Mouse (Mus musculus) ovary, postnatal 10 days (tissue): ENCODE results near the gene Sowaha.

Experiments used
- DNase-seq: peaks from one replicate; pipeline ENCODE4 v3.0.0; 2022; ENCODE audit warnings: low spot score

Gene Sowaha

DNA sequence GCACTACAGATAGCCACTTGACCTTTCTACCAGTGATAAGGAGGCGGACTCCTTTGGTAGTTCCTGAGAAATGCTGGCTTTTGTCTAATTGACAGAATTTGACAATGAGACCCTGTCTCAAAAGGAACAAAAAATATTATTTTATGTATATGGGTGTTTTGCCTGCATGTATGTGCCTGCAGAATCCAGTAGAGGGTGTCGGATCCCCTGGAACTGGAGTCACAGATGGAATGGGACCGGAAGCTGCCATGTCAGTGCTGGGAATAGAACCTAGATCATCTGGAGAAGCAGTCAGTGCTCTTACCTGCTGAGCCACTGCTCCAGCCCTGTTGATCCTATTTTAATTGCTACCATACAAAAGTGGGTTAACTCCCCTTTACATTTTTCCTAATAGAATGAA, 7.4 kb downstream of the Sowaha start:
- no peak for DNase-seq

- DNase-seq = peak; percentile 82
These were observed 9.9 kb downstream of the Sowaha start, which contains the start of gene Gm9837 for GRCm38 (mm10) chr11:53469968-53470695. Gene Gm9837, minus strand, starts transcription at chr11:53470479.

- DNase-seq = no peak
These were observed 10.6 kb downstream of the Sowaha start for GRCm38 (mm10) chr11:53469294-53469967.

- peak; percentile 63 for DNase-seq
These were observed 13.7 kb downstream of the Sowaha start for GRCm38 (mm10) chr11:53466231-53466971.

DNA sequence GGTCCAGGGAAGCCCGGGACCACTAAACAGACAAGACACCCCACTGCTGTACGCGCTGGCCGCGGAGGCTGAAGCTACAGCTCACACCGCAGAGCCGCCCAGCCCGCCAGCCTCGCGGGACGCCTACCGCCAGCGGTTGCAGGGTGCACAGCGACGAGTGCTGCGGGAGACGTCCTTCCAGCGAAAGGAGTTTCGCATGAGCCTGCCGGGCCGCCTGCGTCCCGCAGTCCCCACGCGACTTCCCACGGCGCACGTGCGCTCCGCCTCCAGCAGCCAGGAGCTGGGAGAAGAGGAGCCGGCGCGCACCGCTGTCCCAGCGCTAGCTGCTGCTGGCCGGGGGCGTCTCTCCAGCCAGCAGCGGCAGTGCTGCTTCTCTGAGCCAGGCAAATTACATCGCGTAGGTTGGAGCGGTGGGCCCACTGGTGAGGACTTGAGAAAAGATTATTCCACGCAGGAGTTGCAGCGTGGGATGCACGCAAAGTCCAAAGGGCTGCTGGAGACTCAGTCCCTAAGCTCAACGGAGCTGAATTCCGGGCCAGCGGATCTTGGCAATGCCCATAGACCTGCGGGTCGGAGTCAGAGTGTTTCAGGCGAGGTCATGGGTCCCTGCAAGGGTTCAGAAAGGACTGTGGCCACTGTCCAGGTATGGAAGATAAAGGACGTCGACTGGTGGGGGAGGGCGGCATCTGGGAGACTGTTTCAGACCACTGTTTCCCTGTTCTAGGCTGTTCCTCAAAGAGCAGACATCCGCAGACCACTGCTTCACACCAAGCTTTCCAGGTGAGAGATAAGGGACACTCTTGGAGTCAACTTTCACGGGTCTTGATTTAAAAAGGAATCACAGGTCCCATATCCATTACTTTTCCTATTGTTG, 16.3 kb downstream of the Sowaha start:
- DNase-seq = no peak

DNA sequence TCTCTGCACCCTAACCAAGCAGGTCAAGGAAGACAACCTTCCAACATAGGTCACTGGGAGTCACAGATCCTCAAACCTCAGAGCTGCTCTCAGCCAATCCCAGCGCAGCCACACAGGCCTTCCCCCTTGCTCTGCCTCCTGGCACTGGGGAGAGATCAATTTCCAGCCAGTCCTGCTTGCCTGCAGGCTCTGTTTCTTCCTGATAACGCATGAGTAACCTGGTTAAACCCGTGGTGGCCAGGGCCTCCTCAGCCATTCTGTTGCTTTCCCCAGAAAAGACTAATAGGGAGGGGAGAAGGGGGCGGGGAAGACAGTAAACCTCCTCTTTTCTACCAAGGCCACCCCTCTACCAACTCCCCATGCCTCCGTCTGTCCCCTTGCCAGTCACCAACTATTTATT, 18.3 kb downstream of the Sowaha start:
- DNase-seq = no peak

DNA sequence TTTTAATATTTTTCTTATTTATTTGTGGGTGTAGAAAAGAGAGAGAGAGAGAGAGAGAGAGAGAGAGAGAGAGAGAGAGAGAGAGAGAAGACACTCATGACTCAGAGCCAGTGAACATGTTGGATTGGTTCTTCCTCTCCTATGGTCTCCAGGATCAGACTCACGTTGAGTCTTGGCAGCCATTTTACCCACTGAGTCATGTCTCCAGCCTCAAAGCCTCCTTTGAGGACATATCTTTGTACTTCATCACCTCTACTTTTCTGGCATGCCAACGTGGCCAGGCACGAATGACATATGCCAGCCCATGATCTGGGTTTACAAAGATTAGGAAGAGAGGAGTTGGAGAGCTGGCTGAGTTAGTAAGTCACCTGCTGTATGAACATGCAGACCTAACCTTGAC, 19.9 kb downstream of the Sowaha start:
- no peak for DNase-seq

DNA sequence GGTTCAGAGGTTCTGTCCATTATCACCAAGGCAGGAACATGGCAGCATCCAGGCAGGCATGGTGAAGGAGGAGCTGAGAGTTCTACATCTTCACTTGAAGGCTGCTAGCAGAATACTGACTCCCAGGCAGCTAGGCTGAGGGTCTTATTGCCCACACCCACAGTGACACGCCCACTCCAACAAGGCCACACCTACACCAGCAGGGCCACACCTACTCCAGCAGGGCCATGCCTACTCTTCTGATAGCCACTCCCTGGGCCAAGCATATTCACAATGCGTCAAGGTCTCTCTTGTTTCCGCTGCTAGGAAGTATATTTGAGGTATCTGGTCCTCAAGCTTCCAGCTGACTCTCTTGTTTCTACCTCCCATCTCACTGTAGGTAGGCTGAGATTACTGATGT, 21.1 kb downstream of the Sowaha start:
- DNase-seq = no peak

- no peak for DNase-seq
These were observed 22.6 kb downstream of the Sowaha start for GRCm38 (mm10) chr11:53457372-53457954.

DNA sequence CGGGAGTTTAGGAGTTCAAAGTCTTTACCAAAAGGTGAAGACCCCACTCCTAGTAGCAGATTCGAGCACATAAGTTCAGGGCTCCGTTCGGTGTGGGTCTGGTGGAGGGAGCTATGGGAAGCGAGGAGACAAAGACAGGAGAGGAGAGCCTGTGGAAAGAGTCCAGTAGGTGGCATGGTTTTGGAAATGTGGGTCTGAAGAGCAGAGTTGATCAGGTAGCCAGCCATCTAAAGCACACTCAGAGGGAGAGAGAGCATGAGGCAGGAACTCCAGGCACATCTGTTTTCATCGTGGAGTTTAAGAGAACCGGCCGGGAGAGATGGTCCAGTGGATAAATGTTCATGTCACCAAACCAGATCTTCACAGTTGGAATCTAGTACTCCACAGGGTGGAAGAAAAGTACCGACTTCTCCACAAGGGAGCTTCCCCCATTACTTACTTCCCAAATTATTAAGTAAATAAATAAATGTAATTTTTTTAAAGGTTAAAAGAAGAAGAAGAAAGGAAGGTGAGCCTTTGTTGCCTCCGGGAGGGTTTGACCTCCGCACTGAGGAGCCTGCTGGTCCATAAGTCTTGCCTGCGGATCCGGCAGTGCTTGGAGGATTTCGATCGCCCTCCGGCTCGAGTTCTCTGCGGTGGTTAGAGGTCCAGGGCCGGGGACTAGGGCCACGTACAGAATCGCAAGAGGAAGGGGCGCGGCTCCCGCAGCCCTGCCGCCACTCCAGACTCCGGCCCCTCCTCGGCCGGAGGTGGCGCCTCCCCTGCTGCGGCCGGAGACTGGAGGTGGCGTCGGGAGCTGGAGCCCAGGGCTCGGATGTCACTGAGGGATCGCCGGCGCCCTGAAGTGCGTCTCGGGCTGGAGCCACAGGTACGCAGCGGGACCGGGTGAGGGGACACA, 23.4 kb downstream of the Sowaha start, which contains the start of the genes Gm10447 and Shroom1:
TSS of gene Gm10447 (minus strand) at position 637 of the 898 bp plus-strand sequence.
TSS of gene Shroom1 (plus strand) at position 732 of the 898 bp plus-strand sequence.
- no peak for DNase-seq

DNA sequence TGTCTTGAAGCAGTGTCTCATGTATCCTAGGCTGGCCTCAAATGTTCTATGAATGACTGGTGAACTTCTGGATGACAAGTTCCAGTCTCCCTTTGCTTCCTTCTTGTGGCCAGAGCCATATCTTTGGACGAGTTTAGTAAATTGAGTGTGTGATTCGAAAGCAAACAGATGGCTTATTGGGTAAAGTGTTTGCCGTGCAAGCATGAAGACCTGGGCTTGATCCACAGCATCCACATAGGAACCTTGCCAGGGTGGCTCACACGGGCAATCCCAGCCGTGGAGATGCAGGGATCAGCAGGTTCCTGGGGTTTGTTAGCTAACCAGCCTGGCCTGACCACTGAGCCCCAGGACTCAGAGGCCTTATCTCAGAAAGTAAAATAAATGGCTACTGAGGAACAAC, 27.0 kb downstream of the Sowaha start:
- no peak for DNase-seq

DNA sequence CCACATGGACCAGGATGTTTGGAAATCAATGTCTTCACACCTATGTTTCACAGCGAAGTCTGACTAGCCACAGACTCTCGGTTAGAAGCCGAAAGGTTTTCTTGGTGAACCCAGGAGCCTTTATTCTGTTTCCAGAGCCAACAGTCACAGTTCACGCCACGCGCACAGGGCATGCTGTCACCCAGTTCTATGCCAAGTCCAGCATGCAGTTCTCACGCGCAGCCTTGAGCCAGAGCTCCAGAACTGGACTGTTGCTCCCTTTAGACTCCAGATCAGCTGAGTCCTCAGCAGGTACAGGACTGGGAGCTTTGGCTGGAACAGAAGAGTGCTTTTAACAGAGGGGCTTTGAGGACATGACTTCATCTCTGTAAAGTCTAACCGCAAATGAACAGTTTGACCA, 27.7 kb downstream of the Sowaha start:
- no peak for DNase-seq

DNA sequence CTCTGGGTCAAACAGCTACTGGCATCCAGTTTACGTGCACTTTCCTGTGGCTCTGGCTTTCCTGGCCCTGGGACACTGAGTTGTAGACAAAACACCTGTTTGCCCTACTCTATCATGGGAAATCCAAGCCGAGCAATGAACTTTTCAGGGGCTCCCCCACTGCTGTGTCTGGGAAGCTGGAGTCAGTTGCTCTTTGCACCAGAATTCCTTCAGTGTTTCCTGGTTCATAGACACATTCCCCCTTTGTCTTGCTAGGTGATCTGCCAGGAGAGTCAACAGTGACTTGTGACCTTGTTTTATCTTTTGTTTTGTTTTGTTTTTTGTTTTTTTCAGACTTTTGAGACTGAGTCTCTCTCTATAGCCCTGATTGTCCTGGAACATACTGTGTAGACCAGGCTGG, 28.7 kb downstream of the Sowaha start:
- no peak for DNase-seq

- DNase-seq = no peak
These were observed 29.9 kb downstream of the Sowaha start for GRCm38 (mm10) chr11:53450070-53450705.

DNA sequence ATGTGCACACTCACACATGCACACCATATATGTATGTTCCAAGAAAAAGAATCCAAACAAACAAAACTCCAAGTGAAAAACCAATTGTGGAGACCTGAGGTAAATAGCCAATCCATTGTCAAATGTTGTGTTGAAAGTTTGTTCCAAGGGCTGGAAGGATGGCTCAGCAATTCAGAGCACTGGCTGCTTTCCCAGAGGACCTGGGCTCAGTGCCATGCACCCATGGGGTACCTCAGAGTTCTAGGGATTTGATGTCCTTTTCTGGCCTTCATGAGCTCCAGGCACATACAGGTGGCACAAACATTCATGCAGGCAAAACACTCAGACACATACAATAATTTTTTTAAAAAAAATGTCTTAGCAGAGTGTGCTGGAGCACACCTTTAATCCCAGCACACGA, 31.5 kb downstream of the Sowaha start:
- DNase-seq = no peak

DNA sequence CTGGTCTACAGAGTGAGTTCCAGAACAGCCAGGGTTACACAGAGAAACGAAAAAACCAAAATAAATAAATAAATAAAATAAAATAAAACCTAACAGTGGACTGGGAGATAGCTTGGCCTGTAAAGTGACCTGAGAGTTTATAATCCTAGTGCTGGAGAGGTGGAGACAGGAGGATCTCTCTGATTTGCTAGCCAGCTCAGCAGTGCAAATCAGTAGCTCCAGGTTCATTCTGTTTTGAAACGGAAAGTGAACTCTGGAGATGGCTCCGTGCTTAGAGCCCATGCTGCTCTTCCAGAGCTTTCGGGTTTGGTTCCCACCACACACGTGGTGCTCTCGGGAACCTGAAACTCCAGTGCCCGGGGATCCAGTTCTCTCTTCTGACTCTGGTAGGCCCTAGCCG, 32.1 kb downstream of the Sowaha start:
- no peak for DNase-seq

DNA sequence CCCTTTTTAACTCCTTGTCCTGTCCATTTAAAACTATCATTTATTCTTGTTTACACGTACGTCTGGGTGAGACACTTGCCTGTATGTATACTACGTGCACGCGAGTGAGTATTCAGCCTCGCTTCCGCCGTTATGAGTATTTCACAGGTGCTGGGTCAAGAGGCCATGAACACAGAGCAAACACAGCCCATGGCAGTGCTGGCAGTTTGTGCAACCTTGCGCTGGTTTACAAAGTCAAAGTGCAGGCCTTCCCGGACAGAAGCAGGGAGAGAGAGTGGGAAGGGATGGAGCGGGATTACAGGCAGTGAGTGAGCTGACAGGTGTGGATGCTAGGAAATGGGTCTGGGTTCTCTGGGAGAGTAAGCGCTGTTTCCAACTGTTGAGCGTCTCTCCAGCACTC, 33.9 kb downstream of the Sowaha start:
- DNase-seq = no peak

GRCm38 (mm10) chr11:53445562-53445961, 34.5 kb downstream of the Sowaha start:
- DNase-seq = no peak

DNA sequence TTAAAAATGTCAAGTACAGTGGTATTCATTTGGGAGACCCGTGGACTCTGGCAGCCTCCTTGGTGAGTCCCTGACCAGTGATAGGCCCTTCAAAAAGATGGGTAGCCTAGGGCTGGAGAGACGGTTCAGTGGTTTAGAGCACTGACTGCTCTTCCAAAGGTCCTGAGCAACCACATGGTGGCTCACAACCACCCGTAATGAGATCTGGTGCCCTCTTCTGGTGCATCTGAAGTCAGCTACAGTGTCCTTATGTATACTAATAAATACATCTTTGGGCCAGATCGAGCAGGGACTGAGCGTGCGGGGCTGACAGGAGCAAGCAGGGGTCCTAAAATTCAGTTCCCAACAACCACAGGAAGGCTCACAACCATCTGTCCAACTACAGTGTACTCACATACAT, 36.2 kb downstream of the Sowaha start:
- DNase-seq = no peak

DNA sequence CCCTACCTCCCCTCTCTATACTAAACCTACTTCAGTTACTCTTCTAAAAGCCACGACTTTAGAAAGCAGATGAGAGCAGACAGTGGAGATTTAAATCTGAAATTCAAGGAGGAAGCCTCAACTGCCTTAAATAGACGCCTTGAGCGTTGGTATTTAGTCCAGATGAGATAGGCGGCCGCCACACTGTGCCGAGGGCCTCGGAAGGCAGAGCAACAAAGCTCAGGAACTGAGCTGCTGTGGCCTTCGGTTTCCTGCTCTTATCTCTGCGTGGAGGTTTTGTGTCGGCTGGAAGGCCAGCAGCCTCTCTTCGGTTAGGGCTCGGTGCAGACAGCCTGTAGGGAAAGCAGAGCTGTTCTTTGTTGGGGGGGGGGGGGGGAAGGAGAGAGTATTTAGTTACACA, 38.2 kb downstream of the Sowaha start:
- DNase-seq = no peak
